Mouse (Mus musculus) ES-CJ7 (cell line): Measurements from ENCODE around the gene BC028528.
A peak's percentile ranks its signal among the peaks of the same experiment; 100 is the strongest.
"Not testable (repeated sequence)": the region's sequence is repeated elsewhere in the genome, so short reads cannot be mapped to it uniquely, and the experiment has no call there.

Experiments used
- DNase-seq: peaks from one replicate; pipeline ENCODE4 v3.0.0; 2011; ENCODE audit warnings: low read depth, low spot score

The BC028528 gene

GRCm38 (mm10) chr3:95891211-95892065, at the start of gene BC028528:
Gene BC028528 (minus strand): TSS chr3:95892005.
- peak; percentile 87 for DNase-seq

- DNase-seq: peak; percentile 75
These were observed 47.0 kb upstream of the BC028528 start for GRCm38 (mm10) chr3:95938835-95939234.

GRCm38 (mm10) chr3:95938217-95938616, 46.4 kb upstream of the BC028528 start:
- DNase-seq: no peak

GRCm38 (mm10) chr3:95934448-95934847, 42.6 kb upstream of the BC028528 start:
- DNase-seq: no peak

GRCm38 (mm10) chr3:95933111-95933750, 41.4 kb upstream of the BC028528 start:
- DNase-seq: no peak

GRCm38 (mm10) chr3:95932566-95932965, 40.8 kb upstream of the BC028528 start:
- DNase-seq: no peak

- DNase-seq: no peak
These were observed 40.4 kb upstream of the BC028528 start for GRCm38 (mm10) chr3:95932157-95932556.

GRCm38 (mm10) chr3:95931471-95931870, 39.7 kb upstream of the BC028528 start:
- DNase-seq: no peak

GRCm38 (mm10) chr3:95930471-95930789, 38.6 kb upstream of the BC028528 start:
- no peak for DNase-seq

- peak; percentile 36 for DNase-seq
These were observed 38.0 kb upstream of the BC028528 start for GRCm38 (mm10) chr3:95929581-95930470.

- DNase-seq: peak; percentile 100
These were observed 37.1 kb upstream of the BC028528 start, which contains the start of gene Anp32e for GRCm38 (mm10) chr3:95928658-95929503. Gene Anp32e (plus strand): TSS chr3:95929246.

GRCm38 (mm10) chr3:95928261-95928657, 36.5 kb upstream of the BC028528 start:
- DNase-seq: no peak

- no peak for DNase-seq
These were observed 33.3 kb upstream of the BC028528 start for GRCm38 (mm10) chr3:95925087-95925486.

GRCm38 (mm10) chr3:95924185-95924584, 32.4 kb upstream of the BC028528 start:
- no peak for DNase-seq

GRCm38 (mm10) chr3:95923429-95923828, 31.6 kb upstream of the BC028528 start:
- not testable (repeated sequence) for DNase-seq

GRCm38 (mm10) chr3:95920532-95920931, 28.7 kb upstream of the BC028528 start:
- DNase-seq: peak; percentile 51

- no peak for DNase-seq
These were observed 25.0 kb upstream of the BC028528 start for GRCm38 (mm10) chr3:95916760-95917159.

GRCm38 (mm10) chr3:95914706-95915105, 22.9 kb upstream of the BC028528 start:
- DNase-seq: no peak

- no peak for DNase-seq
These were observed 15.8 kb upstream of the BC028528 start for GRCm38 (mm10) chr3:95907613-95908012.

- DNase-seq: peak; percentile 74
These were observed 15.1 kb upstream of the BC028528 start for GRCm38 (mm10) chr3:95906860-95907259.

GRCm38 (mm10) chr3:95905940-95906492, 14.2 kb upstream of the BC028528 start:
- peak; percentile 72 for DNase-seq
